Mouse (Mus musculus) right cerebral cortex, adult 2 months (tissue): ENCODE measurements around the gene Best2.

ENCODE experiments used
- DNase-seq, 2 experiments: peaks; one replicate each; pipeline ENCODE4 v3.0.0; 2021 to 2022; ENCODE audit warnings: low spot score in 2 of 2

Best2 gene

GRCm38 (mm10) chr8:85014431-85014830 lies at the start of gene Best2:
Gene Best2 (minus strand): TSS chr8:85014531.
- no peak for DNase-seq

- no peak for DNase-seq
Measured at GRCm38 (mm10) chr8:85062603-85063002, 48.3 kb upstream of the Best2 start.

GRCm38 (mm10) chr8:85059879-85060616 lies 45.7 kb upstream of the Best2 start, which contains the start of gene Fbxw9:
Gene Fbxw9 (plus strand): TSS chr8:85060055.
- peak; percentile 94 to 96 for DNase-seq

- no peak for DNase-seq
Measured at GRCm38 (mm10) chr8:85057367-85057766, 43.0 kb upstream of the Best2 start.

GRCm38 (mm10) chr8:85043619-85044018 lies 29.3 kb upstream of the Best2 start:
- no peak for DNase-seq

GRCm38 (mm10) chr8:85037681-85038531 lies 23.6 kb upstream of the Best2 start:
- peak; percentile 63 to 64 for DNase-seq

- DNase-seq, result peak in 1 of 2 experiments; percentile 43
Measured at GRCm38 (mm10) chr8:85037366-85037680, 23.0 kb upstream of the Best2 start.

GRCm38 (mm10) chr8:85036718-85037365 lies 22.5 kb upstream of the Best2 start, which contains the start of gene Tnpo2:
Gene Tnpo2 (plus strand): TSS chr8:85036915.
- DNase-seq, result peak; percentile 92 to 94

- DNase-seq, result no peak
Measured at GRCm38 (mm10) chr8:85036381-85036717, 22.0 kb upstream of the Best2 start.

GRCm38 (mm10) chr8:85035728-85036310 lies 21.5 kb upstream of the Best2 start:
- no peak for DNase-seq

GRCm38 (mm10) chr8:85035165-85035727 lies 20.9 kb upstream of the Best2 start:
- DNase-seq, result no peak

- peak; percentile 72 to 76 for DNase-seq
Measured at GRCm38 (mm10) chr8:85034764-85035163, 20.4 kb upstream of the Best2 start.

GRCm38 (mm10) chr8:85033867-85034266 lies 19.5 kb upstream of the Best2 start:
- DNase-seq, result no peak

- no peak for DNase-seq
Measured at GRCm38 (mm10) chr8:85032622-85033311, 18.4 kb upstream of the Best2 start.

GRCm38 (mm10) chr8:85029271-85029670 lies 14.9 kb upstream of the Best2 start:
- no peak for DNase-seq

GRCm38 (mm10) chr8:85027922-85028321 lies 13.6 kb upstream of the Best2 start:
- DNase-seq, result no peak

GRCm38 (mm10) chr8:85027516-85027855 lies 13.2 kb upstream of the Best2 start:
- no peak for DNase-seq

GRCm38 (mm10) chr8:85026670-85027515 lies 12.6 kb upstream of the Best2 start, which contains the start of gene Trir:
Gene Trir (plus strand): TSS chr8:85026823.
- peak; percentile 95 to 96 for DNase-seq

GRCm38 (mm10) chr8:85025098-85025932 lies 11.0 kb upstream of the Best2 start, which contains the start of gene Asna1:
Gene Asna1 (minus strand): TSS chr8:85025281.
- DNase-seq, result peak; percentile 81 to 85
